Mouse (Mus musculus): ENCODE measurements at regions not wholly inside any gene's neighbourhood (a gene's known extent, or its start where the extent isn't known, plus 50 kb on each side); places are given as distances from the start of the nearest gene placed in this dataset.

GRCm38 (mm10) chr15:42372704-42373286 lies 2238.6 kb downstream of the 9330182O14Rik start:
- TF ChIP-seq POLR2A (IDR thresholded peaks at IDR 0.05; ENCODE audit: low read depth, low read length) (no peak), CTCF (IDR thresholded peaks at IDR 0.05; ENCODE audit: extremely low read depth, insufficient read depth, insufficient read length, insufficient replicate concordance) (no peak)
